Mouse (Mus musculus) Patski (cell line): ENCODE data around the gene Gm13090. TPM values are rescaled to one million over a fixed set of nuclear protein-coding genes. Genes with fewer than 3 reads are reported as not detected.
A peak's percentile ranks its signal among the peaks of the same experiment; 100 is the strongest.

Experiments used
- ATAC-seq: fragments of 100-300 bp; one replicate; pipeline ENCODE4 v1.8.0; 2021
- CTCF ChIA-PET: fragments of 350-600 bp; sonication (Branson Sonifier 250); formaldehyde crosslinking; loops from one replicate; lab custom pipeline; 2022; ENCODE audit warnings: inconsistent platforms; lab: Charles Lee
- POLR2A ChIA-PET: fragments of 350-600 bp; sonication (Branson Sonifier 250); formaldehyde crosslinking; loops from one replicate; lab custom pipeline; 2022; ENCODE audit warnings: antibody characterized with exemption, inconsistent platforms; lab: Charles Lee
- DNase-seq: peaks from one replicate; pipeline ENCODE4 v3.0.0-alpha.2; 2011; ENCODE audit warnings: low read depth, low spot score
- H3K27me3 ChIP-seq: fragments of 371-371 bp; one replicate; pipeline ENCODE4 v1.5.1; 2021
- CTCF ChIP-seq: fragments of 100-300 bp; IDR thresholded peaks from one replicate; pipeline ENCODE4 v1.5.1; 2021
- in situ Hi-C: fragments of 300-500 bp; cut with MboI; formaldehyde crosslinking; loops from 3 replicates; pipeline ENCODE4 v1.11.1; 2018; ENCODE audit warnings: low pct_unique_long_range_greater_than_20kb, mixed read lengths
- polyA plus RNA-seq: library from polyadenylated mRNA; unstranded; gene quantifications from one replicate; pipeline ENCODE4 v1.2.3, GENCODE M21; 2021

Gene Gm13090
- polyA plus RNA-seq, result not detected

DNA sequence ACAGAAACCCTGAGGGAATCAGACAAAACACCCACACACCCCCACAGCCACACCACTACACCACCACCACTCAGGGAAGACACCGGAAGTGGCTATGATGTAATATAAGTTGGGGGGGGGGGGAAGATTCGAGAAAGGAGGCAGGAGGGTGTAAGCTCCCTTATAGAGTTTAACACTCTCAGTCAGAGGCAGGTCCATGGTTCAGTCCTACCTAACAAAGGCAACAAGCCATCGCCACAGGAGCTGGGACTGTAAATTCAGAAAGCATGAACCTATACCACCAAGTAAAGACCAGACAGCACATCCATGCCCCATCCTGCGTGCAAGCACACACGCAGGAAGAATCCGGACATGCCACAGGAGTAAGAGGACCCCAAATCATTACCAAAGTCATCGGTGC lies at the start of gene Gm13090:
Gene Gm13090, plus strand, starts transcription at position 301 of the 400 bp plus-strand sequence.
- no peaks in the 10 kb centered on the region for H3K27me3 ChIP-seq
- ATAC-seq, result no peak
- ChIA-PET POLR2A (no interaction called here), CTCF (no interaction called here)
- no peak for DNase-seq
- no peak for TF ChIP-seq CTCF
- in situ Hi-C loops, result no loop called here

DNA sequence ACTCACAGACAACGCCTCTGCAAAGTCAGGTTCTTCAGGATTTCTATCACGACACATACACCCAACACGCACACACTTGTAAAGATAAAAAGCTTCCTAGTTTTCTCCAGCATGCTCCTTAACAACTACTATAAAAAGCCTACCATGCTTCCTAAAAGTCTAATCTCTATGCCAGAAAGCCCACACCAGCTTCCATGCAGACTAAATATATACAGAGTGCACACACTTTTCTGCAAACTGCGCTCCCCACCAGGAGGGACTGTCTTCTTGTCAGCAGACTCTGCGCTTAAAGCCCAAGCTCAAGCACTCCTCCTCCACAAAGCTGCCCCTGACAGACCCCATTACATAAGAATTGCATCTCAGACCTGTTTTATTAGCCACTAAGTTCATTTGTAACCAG lies 47.9 kb upstream of the Gm13090 start:
- no peak for TF ChIP-seq CTCF
- ATAC-seq, result no peak
- POLR2A ChIA-PET, result no interaction called here
- H3K27me3 ChIP-seq, result no peaks in the 10 kb centered on the region
- CTCF ChIA-PET, result interaction anchor here (1.3 kb wide), 1 partner anchor 18 kb away, joined by 3 read pairs; no protein-coding TSS in a partner anchor
- in situ Hi-C loops, result no loop called here
- DNase-seq, result no peak

DNA sequence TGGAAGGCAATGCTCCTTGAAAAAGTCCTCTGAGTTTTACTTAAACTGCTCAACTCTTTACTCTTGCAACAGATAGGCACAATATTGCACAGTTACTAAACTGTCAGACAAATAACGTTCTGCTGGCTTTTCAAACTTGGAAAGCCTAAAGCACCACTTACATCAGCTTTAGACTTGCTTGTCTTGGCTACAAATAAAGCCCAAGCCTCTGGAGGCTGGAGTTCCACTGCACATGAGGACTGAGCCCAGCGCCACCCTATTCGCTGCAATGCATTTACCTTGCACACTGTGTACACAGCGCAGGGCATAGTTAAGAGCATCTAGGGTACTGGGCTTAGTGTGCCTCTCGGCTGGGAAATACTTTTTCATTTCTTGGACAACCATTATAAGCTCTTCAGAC lies 46.1 kb upstream of the Gm13090 start:
- DNase-seq (no peak), ATAC-seq (no peak)
- ChIA-PET POLR2A (no interaction called here), CTCF (no interaction called here)
- TF ChIP-seq CTCF, result no peak
- H3K27me3 ChIP-seq, result no peaks in the 10 kb centered on the region
- in situ Hi-C loops, result no loop called here

DNA sequence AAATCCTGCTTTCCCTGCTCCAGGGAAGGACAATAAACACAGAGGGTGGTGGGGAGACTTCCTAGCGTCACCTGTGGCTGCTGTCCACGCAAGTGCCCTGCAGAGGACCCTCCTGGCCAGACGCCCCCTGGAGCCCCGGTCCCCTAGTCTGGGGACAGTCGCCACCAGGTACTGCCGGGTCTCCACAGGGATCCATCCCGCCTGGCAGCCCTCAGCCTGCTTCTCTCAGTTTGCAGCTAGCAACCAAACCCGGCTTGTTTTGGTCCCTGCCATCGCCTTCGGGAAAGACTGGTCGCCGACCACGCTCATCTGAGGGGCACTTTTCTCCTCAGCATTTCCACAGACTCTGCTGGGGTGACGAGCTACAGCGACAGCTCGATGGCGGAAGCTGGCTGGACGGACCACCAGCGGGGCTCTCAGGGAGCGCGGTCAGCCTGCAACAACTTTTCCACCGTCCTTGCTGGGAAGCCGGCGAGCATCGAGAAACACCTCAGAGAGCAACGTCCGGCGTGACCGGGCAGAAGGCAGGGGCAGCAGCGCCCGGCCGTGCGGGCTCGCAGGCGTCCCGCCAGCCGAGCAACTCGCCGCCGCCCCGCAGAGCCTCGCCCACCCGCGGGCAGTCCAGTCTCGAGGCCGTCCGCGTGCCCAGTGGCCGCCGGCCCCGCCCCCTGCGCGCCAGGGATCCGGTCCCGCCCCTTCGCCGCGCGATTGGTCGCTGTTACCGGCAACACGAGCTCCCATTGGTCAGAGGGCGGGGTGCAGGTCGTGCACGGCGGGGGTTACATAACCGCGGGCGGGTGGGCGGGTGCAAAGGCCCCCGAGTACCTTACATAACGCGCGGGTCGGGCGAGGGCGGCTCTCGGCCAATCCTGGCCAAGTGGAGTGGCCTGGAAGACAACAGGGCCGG lies 45.1 kb upstream of the Gm13090 start, which contains the start of gene Per3:
Gene Per3, minus strand, starts transcription at position 629 of the 907 bp plus-strand sequence.
- in situ Hi-C loops, result no loop called here
- no peak for TF ChIP-seq CTCF
- ChIA-PET CTCF (no interaction called here), POLR2A (no interaction called here)
- peak; percentile 67 for DNase-seq
- peak; percentile 90 for ATAC-seq
- no peaks in the 10 kb centered on the region for H3K27me3 ChIP-seq

DNA sequence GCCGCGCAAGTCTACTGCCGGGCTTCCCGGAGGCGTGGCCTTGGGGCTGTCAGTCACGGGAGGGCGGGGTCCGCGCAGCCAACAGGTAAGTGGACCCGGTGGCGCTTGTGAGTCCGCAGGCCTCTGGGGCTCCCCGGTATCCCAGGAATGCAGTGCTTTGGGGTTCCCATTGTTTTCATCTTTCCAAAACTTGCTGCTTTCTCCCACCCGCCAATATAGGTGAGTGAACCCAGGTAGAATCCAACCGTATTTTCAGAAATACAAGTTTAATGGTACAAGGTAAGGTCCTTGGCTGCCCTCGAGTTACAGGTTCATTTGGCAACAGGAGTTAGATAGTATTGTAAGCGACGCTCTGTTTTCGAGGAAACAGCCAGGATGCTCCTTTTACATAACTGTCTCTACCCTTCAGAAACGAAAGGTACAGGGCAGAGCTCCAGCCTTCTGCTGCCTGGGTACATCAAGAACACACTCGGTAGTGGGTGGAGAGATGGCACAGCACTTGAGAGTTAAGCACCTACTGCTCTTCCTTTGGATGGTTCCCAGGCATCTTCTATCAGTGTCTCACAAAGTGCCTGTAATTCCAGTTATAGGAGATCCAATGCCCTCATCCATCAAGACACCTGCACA lies 44.3 kb upstream of the Gm13090 start:
- ATAC-seq (no peak), DNase-seq (no peak)
- TF ChIP-seq CTCF, result no peak
- in situ Hi-C loops, result no loop called here
- CTCF ChIA-PET, result no interaction called here
- no peaks in the 10 kb centered on the region for H3K27me3 ChIP-seq
- POLR2A ChIA-PET, result no interaction called here

- in situ Hi-C loops, result no loop called here
- POLR2A ChIA-PET, result no interaction called here
- DNase-seq, result no peak
- H3K27me3 ChIP-seq, result no peaks in the 10 kb centered on the region
- TF ChIP-seq CTCF, result no peak
- ATAC-seq, result no peak
- CTCF ChIA-PET, result no interaction called here
These were observed 42.8 kb upstream of the Gm13090 start for GRCm38 (mm10) chr4:151046524-151046923.

- ChIA-PET CTCF (no interaction called here), POLR2A (no interaction called here)
- in situ Hi-C loops, result no loop called here
- ATAC-seq (no peak), DNase-seq (no peak)
- H3K27me3 ChIP-seq, result no peaks in the 10 kb centered on the region
- TF ChIP-seq CTCF, result no peak
These were observed 38.2 kb upstream of the Gm13090 start for GRCm38 (mm10) chr4:151051162-151051561.

- no peak for TF ChIP-seq CTCF
- H3K27me3 ChIP-seq, result no peaks in the 10 kb centered on the region
- DNase-seq (peak; percentile 65), ATAC-seq (peak; percentile 97)
- POLR2A ChIA-PET, result no interaction called here
- in situ Hi-C loops, result no loop called here
- CTCF ChIA-PET, result no interaction called here
These were observed 31.7 kb upstream of the Gm13090 start, which contains the start of gene Vamp3 for GRCm38 (mm10) chr4:151057347-151058321. Gene Vamp3 (minus strand): TSS chr4:151057963.

DNA sequence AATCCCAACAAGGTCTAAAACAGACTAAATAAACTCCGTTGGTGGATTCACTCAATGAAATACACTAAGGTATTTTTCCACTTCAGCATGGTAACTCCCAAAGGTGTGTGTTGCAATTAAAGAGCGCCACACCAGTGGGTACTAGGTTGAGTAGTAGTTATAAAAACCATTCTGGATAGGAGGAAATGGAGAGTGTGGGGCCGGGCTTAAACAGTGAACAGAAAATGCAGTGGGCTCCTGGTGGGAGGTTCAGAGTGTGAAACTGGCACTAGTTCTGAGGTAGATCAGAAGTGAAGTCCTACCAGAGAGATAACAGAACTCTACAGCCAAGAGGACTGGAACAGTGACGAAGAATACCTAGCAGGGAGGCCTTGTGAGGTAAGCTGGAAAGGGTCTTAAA lies 30.7 kb upstream of the Gm13090 start:
- TF ChIP-seq CTCF, result no peak
- ATAC-seq (no peak), DNase-seq (no peak)
- no peaks in the 10 kb centered on the region for H3K27me3 ChIP-seq
- in situ Hi-C loops, result no loop called here
- POLR2A ChIA-PET, result no interaction called here
- CTCF ChIA-PET, result no interaction called here

- in situ Hi-C loops, result no loop called here
- ATAC-seq (no peak), DNase-seq (no peak)
- H3K27me3 ChIP-seq, result no peaks in the 10 kb centered on the region
- no peak for TF ChIP-seq CTCF
- CTCF ChIA-PET, result interaction anchor here (1.0 kb wide), 1 partner anchor 13 kb away, joined by 3 read pairs; no protein-coding TSS in a partner anchor
- POLR2A ChIA-PET, result no interaction called here
These were observed 29.8 kb upstream of the Gm13090 start for GRCm38 (mm10) chr4:151059566-151059965.
